Mouse (Mus musculus) erythroblast, adult 5-6 weeks (primary cell): ENCODE measurements around the gene Rwdd1. TPM values are rescaled to one million over a fixed set of nuclear protein-coding genes. Genes with fewer than 3 reads are reported as not detected.
"Not testable (repeated sequence)": the region's sequence is repeated elsewhere in the genome, so short reads cannot be mapped to it uniquely, and the experiment has no call there.

Experiments used
- ATAC-seq: replicated peaks from 2 replicates; pipeline ENCODE4 v1.8.0; 2016; ENCODE audit warnings: moderate number of reproducible peaks, mild to moderate bottlenecking, moderate TSS enrichment, inconsistent platforms; ENCODE audit not compliant: poor library complexity, low FRiP score, severe bottlenecking
- total RNA-seq, 2 experiments: library from RNA; stranded (forward) in 1 of 2; stranded (reverse) in 1 of 2; fragments of 150-400 nt in 1 of 2; fragments of 200-764, 138-1000 nt in 1 of 2; gene quantifications; 2 replicates each; pipeline versions ENCODE4 v1.2.3 to v1.2.4; 2015 to 2017; ENCODE audit warnings: low replicate concordance in 2 of 2

The Rwdd1 gene
- total RNA-seq (2015; ENCODE audit: low replicate concordance), result 20.6 and 39.1 TPM in 2 replicates
- total RNA-seq (2017; ENCODE audit: low replicate concordance), result 5.3 and 51.0 TPM in 2 replicates

DNA sequence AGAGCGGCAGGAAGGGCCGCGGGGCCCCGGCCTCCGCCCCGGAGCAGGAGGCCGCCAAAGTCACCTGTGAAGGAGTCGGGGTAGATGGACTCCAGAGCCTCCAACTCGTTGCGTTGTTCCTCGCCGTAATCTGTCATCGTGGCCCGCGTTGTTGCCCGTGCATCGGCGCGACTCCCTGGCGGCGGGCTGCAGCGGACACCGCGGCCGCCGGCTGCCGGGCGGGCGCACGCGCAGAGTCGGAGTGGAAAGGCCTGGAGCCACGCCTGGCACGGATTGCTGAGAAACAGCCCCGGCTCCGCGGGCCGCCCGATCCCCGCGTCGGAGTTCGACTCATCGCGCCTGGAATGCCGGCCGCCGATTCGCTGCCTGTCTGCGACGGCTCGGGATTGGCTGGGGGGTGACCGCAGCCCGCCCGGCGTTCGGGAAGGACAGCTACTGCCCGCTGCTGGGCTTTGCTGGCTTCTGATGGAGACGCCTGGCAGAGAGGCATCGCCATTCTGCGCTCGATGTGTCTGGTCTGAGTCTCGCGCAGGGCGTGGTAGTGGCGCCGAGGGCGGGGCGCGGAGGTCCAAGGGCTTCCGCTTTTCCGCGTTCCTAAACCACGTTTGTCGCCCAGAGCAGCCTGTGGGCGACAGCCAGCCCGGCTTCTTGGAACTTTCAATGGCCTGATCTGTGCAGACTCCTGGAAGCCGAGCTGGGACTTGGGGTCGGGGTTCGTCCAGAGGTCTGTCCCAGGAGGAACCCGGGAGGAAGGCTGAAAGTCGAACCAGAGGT, at the start of gene Rwdd1:
Gene Rwdd1 (minus strand): TSS at position 323 of the 774 bp plus-strand sequence.
- peak; percentile 98 for ATAC-seq

DNA sequence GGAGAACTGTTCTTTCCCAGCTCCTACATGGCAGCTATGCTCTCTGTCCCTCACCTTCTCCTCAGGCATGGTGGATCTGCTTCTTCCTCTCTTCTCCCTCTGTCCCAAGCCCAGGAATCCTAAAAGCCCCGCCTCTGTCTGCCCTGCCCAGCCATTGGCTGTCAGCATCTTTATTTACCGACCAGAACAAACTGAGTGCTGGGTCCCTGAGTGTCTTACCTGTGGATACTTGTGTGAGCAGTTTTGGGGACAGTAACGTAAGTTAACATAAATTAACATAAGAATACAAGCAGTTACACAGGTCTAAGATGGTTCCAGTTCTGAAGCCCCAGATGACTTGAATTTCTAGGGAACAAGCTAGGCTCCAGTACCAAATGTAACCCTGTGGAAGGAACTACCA, 47.2 kb upstream of the Rwdd1 start:
- no peak for ATAC-seq

DNA sequence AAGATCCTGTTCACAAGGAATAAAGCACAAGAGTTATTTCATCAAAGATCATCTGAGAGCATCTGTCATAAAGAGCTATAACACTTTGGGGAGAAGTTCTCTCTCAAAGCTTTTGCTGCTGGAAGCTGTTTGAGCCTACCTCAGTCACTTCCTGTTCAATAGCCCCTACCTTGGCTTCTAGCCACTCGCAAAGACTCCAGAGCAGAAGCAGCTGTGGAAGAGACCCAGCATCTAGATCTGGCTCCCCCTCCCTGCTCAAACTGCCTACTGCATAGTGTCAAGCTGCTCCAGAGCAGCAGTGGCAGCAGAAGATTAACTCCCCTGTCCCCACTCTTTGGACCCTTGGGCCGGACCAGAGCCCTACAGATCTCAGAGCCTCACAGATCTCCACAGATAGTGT, 34.6 kb upstream of the Rwdd1 start:
- no peak for ATAC-seq

- ATAC-seq, result no peak
Observed at GRCm38 (mm10) chr10:34044210-34044609, 24.8 kb upstream of the Rwdd1 start, which contains the start of gene Calhm4. Calhm4 (minus strand) TSS chr10:34044310.

DNA sequence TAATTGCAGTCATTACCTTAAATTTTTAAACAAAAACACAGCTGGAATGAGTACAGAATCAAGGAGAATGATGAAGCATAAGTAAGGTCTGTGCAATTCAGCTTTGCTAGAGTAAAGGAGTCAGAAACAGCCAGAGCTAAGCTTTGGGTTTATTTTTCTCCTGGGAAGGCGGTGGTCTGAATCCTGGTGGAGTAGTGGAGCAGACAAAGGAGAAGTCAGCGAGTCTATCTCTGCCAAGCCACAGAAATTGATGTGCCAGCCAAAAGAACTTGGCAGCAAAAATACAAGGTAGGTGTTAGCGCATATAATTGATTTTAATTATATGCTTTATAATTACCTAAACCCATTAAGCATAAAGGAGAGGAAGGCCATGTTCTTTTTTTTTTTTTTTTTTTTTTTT, 18.0 kb upstream of the Rwdd1 start, which contains the start of gene Trappc3l:
Gene Trappc3l (plus strand): TSS at position 197 of the 400 bp plus-strand sequence.
- ATAC-seq, result no peak

- peak; percentile 86 for ATAC-seq
Observed at GRCm38 (mm10) chr10:34036587-34036986, 17.2 kb upstream of the Rwdd1 start.

DNA sequence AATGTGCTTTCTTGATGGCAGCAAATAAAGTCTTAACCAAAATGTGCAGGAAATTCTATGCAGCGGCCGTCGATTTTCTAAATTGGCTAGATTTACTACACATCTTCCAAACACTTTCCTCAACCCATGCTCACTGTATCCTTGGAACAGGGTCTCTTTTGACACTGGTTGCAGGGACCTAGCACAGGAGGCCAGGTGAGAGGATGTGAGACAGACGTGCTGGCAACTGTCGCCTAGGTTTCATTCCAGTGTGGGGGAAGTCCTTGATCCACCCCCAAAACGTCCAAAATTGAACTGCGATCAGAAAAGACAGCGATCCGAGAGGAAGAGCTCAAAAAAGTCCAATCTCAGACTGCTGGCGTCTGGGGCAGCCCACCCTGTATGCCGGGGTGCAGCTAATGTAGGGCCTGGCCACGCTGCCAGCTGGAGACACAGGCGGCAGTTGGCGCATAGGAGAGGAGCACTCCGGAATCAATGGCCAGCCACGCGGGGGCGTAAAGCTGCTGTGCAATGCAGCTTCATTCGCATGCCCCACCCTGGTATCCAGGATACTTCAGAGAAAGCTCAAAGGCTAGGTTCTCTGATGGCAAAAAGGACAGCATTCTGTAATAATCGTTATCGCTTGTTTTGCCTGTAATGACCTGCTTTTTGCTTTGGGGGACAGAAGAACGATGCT, 14.3 kb upstream of the Rwdd1 start:
- ATAC-seq, result no peak

DNA sequence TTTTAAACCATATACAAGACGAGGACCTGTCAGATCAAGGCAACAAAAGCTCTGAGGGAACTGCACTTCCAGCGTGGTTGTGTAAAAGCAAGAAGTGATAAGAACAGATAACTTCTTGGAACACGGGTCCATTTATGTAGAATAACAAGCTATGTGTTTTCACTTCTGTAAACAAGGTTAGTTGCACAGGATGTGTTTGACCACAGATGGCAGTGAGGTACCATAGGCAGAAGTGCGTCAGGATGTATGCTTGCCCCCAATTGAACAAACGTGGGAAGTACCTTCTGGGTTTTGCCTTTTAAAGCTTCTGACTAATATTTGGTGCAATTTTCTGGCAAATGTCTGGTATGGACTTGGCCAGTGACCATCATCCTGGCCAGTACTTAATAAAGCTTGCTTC, 10.9 kb upstream of the Rwdd1 start:
- ATAC-seq, result no peak

DNA sequence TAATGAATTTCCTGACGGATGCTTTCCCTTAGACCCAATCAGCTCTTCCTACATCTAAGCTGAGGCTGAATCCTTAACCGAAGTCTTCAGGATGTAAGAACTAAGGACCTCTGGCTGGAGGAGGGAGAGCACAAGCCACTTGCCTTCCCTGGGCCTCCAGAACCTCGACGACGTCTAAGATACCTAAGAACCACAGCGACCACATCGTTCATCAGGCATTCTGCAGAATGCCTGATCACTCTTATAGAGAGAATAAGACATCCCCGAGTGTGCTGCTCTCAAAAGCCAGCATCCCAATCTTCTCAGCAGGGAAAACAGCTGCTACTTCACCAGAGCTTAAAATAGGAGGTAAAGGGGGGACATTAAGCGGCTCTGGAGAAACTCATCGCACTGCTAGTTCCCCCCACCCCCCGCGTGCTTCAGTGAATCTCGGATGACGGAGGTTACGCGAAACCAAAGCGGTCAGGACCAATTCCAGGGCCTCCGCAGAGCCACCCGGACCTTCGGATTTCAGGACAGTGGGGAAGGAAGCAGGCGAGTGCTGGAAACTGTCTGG, 600 bp downstream of the Rwdd1 start:
- ATAC-seq, result no peak

DNA sequence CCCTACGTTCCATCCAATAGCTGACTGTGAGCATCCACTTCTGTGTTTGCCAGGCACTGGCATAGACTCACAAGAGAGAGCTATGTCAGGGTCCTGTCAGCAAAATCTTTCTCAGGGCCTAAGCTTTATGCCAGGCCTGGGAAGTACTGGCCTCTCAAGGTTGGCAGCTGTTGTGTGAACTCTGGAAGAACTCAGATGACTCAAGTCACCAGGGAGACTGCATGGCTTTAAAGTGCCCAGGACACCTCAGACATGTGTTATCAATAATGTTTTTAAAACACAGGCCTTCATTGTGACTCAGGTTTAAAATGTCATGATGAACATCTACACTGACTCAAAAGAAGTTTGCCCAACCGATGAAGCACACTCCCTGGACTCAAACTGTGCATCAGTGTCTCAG, 6.2 kb downstream of the Rwdd1 start:
- no peak for ATAC-seq

GRCm38 (mm10) chr10:34012581-34012980, 6.8 kb downstream of the Rwdd1 start:
- no peak for ATAC-seq

DNA sequence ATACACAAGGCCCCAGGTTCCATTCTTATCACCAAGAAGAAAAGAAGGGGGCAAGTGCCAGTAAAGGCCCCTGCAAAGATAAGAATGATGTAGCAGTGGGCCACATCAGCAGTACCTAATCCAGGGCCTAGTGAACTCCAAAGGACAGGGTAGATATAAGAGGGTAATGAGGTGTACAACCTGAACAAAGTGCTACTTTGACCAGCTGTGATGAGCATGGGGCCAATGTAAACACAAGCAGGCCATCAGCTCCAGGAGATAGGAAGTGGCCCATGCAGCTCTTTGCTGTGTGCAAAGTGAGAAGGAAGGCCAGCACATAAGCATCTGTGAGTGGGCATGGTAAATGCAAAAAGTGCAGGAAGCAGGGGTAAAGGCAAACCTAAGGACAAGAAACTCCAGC, 21.0 kb downstream of the Rwdd1 start:
- no peak for ATAC-seq

DNA sequence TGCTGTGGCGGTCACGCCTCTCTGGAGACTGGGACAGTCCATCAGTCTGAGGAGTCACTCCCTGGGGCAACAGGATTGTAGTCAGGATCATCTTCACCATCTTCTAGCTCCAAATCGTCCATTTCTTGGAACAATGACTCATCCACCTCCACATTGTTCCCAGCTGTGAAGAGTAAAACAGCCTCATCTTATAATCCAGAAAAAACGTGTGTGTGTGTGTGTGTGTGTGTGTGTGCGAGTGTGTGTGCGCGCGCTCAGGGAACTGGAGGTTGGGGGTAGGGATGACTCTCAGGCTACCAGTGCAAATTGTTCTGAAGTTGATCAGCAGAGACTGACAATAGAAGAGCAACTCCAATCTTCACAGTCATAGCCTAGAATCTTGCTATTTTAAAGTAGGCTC, 22.7 kb downstream of the Rwdd1 start:
- not testable (repeated sequence) for ATAC-seq

DNA sequence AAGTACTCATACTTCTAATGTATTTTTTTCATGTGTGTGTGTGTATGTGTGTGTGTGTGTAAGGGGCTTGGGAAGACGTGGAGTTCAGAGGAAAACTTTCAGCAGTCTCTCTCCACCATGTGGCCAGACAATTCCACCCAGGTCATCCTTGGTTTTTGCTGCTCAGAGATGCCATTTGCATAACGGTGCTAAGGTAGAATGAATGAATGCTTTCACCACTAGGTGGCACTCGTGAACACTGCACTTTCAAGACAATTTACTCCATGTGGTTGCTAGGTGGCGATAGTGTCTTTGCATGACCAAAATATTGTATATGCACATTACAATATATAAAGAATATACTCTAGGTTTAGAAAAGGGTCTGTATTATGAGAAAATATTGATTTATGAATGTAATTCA, 32.7 kb downstream of the Rwdd1 start:
- peak; percentile 94 for ATAC-seq

DNA sequence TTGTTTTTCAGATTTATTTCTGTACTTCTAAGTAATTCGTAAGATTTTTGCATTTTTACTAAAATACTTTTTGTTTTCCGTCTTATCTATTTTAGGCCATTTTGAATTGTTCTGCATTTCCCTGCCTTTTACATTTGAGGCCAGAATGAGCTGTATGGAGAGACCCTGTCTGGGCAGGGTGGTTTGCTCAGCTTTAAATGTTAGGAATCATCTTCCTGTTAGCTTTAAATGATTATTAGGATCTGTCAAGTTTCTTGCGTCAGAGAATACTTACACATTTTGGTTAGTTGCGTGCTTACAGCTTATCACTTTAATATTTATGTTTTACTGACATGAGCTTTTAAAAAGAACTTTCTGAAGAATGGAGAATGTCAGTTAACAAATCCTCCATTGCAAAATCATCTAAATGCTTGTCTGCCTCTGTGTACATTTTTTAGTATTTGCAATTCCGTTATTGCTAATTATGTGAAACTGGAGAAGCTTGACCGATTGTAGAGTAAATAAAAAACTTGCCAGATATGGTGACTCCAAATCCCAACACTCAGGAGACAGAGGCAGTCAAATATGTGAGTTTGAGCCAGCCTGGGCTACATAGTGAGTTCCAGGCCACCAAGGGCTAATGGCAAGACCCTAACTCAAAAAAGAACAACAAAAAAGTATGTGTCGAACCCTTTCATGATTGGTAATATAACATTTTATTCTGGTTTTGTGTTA, 44.5 kb downstream of the Rwdd1 start:
- ATAC-seq, result no peak

DNA sequence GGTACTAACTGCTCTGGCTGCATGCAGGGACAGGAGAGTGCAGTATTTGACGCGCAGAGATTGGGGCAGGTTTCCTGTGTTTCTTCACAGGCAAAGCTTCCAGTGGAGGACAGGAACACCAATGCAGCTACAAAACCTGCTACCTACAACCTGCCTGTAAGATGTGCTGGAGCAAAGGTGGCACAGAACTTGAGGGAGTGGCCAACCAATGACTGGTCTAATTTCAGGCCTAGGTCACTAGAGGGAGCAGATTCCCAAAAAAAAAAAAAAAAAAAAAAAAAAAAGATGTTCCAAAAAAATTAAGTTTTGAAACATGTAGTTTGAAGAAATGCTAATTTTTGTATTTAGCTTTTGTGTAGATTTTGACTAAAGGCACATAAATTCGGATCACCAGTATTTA, 66.9 kb downstream of the Rwdd1 start:
- ATAC-seq, result no peak

DNA sequence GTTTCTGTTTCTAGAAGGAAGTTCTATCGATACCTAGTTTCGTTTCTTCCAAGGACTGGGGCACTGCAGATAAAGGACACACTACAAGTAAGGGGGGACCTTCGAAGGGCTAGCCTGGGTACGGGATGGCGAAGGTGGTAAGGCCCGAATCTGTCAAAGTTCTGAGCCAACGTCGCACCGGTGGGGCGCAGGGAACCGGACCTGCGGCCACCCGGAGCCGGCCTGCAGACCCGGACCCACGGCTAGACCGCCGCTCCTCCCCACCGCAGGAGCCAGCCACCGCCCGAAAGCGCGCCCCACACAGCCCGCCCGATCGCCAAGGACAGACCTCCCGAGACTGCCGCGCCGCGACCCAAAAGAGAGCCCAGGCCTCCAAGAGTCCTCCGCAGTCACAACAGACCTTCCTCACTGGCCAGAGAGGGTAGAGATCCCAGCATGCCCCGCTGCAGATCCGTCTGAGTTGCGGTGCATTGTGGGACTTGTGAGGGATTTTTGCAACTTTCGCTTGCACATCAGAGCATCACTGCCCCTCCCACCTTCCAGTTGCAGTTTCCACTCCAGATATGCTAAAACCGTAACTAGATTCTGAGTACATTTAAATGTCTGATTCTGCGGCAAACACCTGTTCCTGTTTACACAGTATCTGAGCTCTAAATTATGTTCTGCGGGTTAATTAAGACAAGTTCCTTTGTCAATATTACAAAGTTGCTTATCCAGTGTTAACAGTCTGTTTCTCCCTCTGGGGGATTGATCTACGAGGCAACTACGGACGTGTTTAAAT, 68.4 kb downstream of the Rwdd1 start, which contains the start of gene Zup1:
Gene Zup1 (minus strand): TSS at position 467 of the 781 bp plus-strand sequence.
- peak; percentile 98 for ATAC-seq
